Mouse (Mus musculus): ENCODE data around the gene Pml. TPM values are rescaled to one million over a fixed set of nuclear protein-coding genes. Genes with fewer than 3 reads are reported as not detected.

The Pml gene
- polyA plus RNA-seq, 1 experiment from 2014 or later = 16.1 TPM

- Histone ChIP-seq H3K36me3 (peaks cover 74% of the 10 kb centered on the region), H3K9me3 (no peaks in the 10 kb centered on the region), H3K4me2 (no peak overlapping the region), H3K4me3 (replicated peaks) (no peak overlapping the region), H3K27ac (peak overlapping the region; percentile 72), H3K4me1 (replicated peaks) (peaks cover 16% of the 10 kb centered on the region), H3K9ac (replicated peaks) (no peak overlapping the region), H3K27me3 (no peaks in the 10 kb centered on the region)
- no peak for ATAC-seq (ENCODE audit: insufficient number of reproducible peaks, insufficient read depth, low FRiP score, low TSS enrichment, low read depth)
- WGBS = 61% methylated on average over 5 of the region's 5 CpGs
Observed at GRCm38 (mm10) chr9:58232374-58232773, 17.2 kb downstream of the Pml start.

DNA sequence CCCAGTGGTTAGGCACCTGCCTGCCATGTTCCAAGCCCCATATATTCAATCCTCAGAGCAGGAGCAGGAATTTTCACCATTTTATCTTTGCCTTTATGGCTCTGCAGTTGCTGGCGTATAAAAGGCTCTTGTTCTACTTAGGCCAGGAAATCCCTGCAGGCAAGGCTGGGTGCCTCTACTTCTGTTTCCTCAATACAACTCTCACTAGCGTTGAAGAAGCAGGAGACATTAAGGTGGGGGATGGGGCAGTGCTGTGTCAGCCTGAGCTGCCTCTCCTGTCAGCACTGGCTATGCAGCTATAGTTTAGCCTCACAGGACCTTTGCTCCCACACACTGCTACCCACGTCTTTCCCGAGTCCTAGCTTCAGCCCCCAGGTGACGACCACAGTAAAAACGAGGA lies 17.8 kb downstream of the Pml start:
- H3K4me2 ChIP-seq = no peak overlapping the region
- peaks cover 79% of the 10 kb centered on the region for H3K36me3 ChIP-seq
- peaks cover 16% of the 10 kb centered on the region for H3K4me1 ChIP-seq (replicated peaks)
- H3K27ac ChIP-seq = peak overlapping the region; percentile 72
- H3K4me3 ChIP-seq (replicated peaks) = no peak overlapping the region
- H3K9ac ChIP-seq (replicated peaks) = no peak overlapping the region
- H3K27me3 ChIP-seq = no peaks in the 10 kb centered on the region
- 49% methylated on average over 6 of the region's 6 CpGs for WGBS
- H3K9me3 ChIP-seq = no peaks in the 10 kb centered on the region
- ATAC-seq (ENCODE audit: insufficient number of reproducible peaks, insufficient read depth, low FRiP score, low TSS enrichment, low read depth) = 0 out of 2 replicates have a peak, but pooled peaks have one; percentile 20

DNA sequence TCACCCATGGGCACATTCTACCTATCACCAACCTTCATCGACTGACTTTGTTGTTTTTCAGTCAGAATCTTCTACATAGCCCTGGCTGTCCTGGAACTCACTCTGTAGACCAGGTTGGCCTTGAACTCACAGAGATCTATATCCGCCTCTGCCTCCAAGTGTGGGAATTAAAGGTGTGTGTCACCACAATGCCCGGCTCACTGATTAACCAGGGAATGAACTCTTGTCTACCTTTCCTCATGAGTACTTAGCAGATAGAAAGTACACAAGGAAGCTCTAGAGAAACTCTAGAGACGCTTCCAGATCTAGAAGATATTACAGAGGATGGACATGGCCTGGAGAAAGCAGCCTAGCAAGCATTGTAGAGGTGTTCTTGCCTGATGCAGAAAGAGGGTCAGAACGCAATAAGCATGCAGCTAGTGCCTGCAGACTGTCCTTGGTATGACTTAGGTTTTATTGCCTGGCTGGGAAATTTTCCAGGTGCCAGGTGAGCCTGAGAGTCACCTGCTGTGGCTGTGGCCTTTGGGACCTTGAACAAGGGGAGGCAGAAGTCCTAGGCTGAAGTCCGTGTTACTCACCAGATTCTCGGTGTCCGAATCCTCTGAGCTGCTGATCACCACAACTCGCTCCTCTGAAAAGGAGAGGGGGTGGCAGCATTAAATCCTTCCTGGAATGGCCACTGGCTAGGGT lies 20.7 kb downstream of the Pml start:
- Histone ChIP-seq H3K4me1 (replicated peaks) (peaks cover 16% of the 10 kb centered on the region), H3K4me2 (no peak overlapping the region), H3K9me3 (no peaks in the 10 kb centered on the region), H3K27ac (no peak overlapping the region), H3K4me3 (replicated peaks) (no peak overlapping the region), H3K9ac (replicated peaks) (no peak overlapping the region), H3K36me3 (peaks cover 91% of the 10 kb centered on the region), H3K27me3 (no peaks in the 10 kb centered on the region)
- 92% methylated on average over 9 of the region's 9 CpGs for WGBS
- no peak for ATAC-seq (ENCODE audit: insufficient number of reproducible peaks, insufficient read depth, low FRiP score, low TSS enrichment, low read depth)

DNA sequence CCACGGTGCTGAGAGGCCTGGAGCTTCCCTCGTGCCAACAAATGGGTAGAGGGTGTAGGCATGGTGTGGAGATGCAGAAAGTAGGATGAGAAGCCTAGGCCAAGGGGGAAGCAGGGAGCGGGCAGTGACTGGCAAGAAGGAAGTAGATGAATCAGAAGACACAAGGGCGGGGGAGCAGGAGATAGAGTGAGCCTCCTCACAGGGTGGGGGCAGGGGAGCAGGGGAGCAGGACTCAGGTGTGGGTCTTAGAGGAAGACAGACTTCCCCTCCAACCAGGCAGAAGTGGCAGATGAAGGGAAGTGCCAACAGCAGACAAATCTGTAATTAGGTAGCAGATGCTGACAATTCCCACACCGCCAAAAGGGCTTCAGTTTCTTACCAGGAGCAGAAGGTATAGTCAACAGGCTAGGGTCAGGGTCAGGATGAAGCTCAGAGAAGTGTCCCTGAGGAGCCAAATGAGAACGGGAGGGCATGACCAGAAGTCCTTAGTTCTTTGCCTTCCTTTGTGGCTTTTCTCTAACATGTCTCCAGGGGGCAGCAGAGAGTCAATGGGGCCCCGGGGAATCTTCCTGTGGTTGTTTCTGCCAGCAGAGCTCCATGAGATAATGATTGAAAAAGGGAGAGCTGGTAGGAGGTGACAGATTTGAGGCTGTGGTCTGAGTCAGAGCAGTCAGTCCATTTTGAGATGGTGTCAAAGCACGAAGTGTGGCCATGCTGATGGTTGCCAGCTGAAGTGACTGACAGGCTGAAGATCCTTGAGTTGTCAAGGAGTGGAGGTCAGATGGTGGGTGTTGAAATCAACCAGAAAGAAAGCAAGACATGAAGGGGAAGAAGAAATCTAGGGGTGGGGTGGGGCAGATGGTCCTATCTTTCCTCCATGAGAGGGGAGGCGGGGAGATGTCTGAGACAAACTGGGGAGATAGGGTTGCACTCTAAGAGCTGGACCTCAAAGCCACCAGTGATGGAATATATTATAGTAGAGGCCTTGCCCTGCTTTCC lies 23.4 kb downstream of the Pml start:
- no peak for ATAC-seq (ENCODE audit: insufficient number of reproducible peaks, insufficient read depth, low FRiP score, low TSS enrichment, low read depth)
- Histone ChIP-seq H3K27ac (no peak overlapping the region), H3K4me1 (replicated peaks) (no peaks in the 10 kb centered on the region), H3K36me3 (peaks cover 86% of the 10 kb centered on the region), H3K9me3 (no peaks in the 10 kb centered on the region), H3K9ac (replicated peaks) (no peak overlapping the region), H3K4me2 (no peak overlapping the region), H3K27me3 (no peaks in the 10 kb centered on the region), H3K4me3 (replicated peaks) (no peak overlapping the region)
- 63% methylated on average over 9 of the region's 9 CpGs for WGBS

DNA sequence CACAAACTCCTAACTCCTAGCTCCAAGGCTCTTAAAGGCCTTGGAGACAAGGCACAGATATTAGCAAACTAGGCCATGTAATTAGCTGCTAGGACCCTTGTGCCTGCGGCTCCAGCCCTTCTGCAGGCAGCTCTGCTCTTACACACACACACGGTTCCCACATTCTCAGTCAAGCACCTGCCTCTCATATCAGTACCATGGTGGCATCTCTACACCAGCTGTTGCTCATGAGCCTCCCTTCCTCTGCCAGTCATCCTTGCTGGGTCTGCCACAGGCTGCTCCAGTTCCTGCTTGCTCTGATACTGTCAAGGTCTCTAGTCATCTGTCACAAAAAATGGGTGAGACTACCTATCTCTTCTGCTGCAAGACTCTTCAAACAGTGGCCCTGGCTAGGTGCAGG lies 25.2 kb downstream of the Pml start:
- peaks cover 87% of the 10 kb centered on the region for H3K36me3 ChIP-seq
- 90% methylated on average over 2 of the region's 2 CpGs for WGBS
- no peaks in the 10 kb centered on the region for H3K9me3 ChIP-seq
- no peak overlapping the region for H3K27ac ChIP-seq
- no peak overlapping the region for H3K9ac ChIP-seq (replicated peaks)
- H3K4me2 ChIP-seq = no peak overlapping the region
- H3K4me1 ChIP-seq (replicated peaks) = 0 out of 2 replicates have a peak, but pooled peaks cover 2% of the 10 kb centered on the region
- ATAC-seq (ENCODE audit: insufficient number of reproducible peaks, insufficient read depth, low FRiP score, low TSS enrichment, low read depth) = no peak
- H3K4me3 ChIP-seq (replicated peaks) = no peak overlapping the region
- no peaks in the 10 kb centered on the region for H3K27me3 ChIP-seq

DNA sequence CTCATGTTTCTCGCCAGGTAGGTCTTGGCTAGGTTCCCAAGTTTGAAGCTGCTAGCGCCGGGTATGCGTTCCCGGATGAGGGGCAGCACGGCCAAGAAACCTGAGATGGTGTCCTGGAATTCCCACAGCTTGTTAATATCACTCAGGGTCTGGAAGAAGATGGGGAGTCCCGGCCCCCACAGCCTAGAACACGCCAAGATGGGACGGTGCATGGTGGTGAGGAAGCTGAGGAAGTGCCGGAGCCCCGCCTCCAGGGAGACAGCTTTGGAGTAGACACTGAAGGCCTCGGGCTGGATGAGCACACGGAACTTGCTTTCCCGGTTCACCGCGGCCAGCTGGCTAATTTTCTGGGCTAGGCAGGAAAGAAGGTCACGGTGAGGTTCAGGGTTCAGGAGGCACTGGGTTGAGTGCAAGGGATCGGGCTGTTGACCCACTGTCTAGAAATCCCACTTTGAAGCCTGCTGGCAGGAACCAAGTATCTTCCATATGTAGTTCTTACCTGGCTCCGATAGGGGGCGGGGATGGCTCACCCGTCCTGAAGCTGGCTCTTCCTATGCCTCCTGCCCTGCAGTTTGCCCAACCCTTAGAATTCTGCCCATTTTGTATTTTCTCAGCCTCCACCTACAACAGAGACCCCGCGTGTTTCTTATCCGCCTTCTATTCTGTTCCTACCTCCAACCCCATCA lies 29.2 kb downstream of the Pml start:
- H3K27ac ChIP-seq = no peak overlapping the region
- WGBS = 69% methylated on average over 24 of the region's 24 CpGs
- H3K27me3 ChIP-seq = no peaks in the 10 kb centered on the region
- no peak for ATAC-seq (ENCODE audit: insufficient number of reproducible peaks, insufficient read depth, low FRiP score, low TSS enrichment, low read depth)
- no peak overlapping the region for H3K4me3 ChIP-seq (replicated peaks)
- no peak overlapping the region for H3K4me2 ChIP-seq
- no peak overlapping the region for H3K9ac ChIP-seq (replicated peaks)
- H3K4me1 ChIP-seq (replicated peaks) = peaks cover 6% of the 10 kb centered on the region; the same call in 1 of the 2 replicates
- peaks cover 57% of the 10 kb centered on the region for H3K36me3 ChIP-seq
- H3K9me3 ChIP-seq = no peaks in the 10 kb centered on the region

DNA sequence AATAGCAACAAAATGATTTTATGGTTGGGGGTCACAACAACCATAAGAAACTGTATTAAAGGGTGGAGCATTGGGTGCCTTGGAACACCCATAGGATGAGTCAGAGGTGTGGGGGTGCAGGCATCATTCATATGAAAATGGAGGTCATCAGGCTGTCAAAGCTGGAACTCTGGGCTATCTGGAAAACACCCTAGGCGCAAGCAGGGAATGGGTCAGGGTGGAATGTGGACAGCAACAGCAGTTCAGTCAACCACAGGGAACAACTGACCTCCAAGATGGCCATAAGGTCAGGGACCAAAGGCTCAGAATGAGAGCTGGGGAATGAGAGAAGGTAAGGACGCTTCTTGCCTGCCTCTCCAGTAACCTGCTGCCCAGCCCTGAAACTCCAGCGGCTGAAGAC lies 31.0 kb downstream of the Pml start:
- peaks cover 43% of the 10 kb centered on the region for H3K36me3 ChIP-seq
- H3K27me3 ChIP-seq = no peaks in the 10 kb centered on the region
- H3K4me2 ChIP-seq = no peak overlapping the region
- H3K4me3 ChIP-seq (replicated peaks) = no peak overlapping the region
- H3K4me1 ChIP-seq (replicated peaks) = peaks cover 19% of the 10 kb centered on the region
- no peaks in the 10 kb centered on the region for H3K9me3 ChIP-seq
- no peak for ATAC-seq (ENCODE audit: insufficient number of reproducible peaks, insufficient read depth, low FRiP score, low TSS enrichment, low read depth)
- H3K27ac ChIP-seq = no peak overlapping the region
- WGBS = 85% methylated on average over 3 of the region's 3 CpGs
- no peak overlapping the region for H3K9ac ChIP-seq (replicated peaks)

GRCm38 (mm10) chr9:58216402-58216801 lies 33.2 kb downstream of the Pml start:
- Histone ChIP-seq H3K9me3 (no peaks in the 10 kb centered on the region), H3K27me3 (peaks cover 8% of the 10 kb centered on the region), H3K4me3 (replicated peaks) (no peak overlapping the region), H3K9ac (replicated peaks) (no peak overlapping the region), H3K4me2 (no peak overlapping the region), H3K36me3 (peaks cover 25% of the 10 kb centered on the region), H3K4me1 (replicated peaks) (peaks cover 22% of the 10 kb centered on the region), H3K27ac (no peak overlapping the region)
- ATAC-seq (ENCODE audit: insufficient number of reproducible peaks, insufficient read depth, low FRiP score, low TSS enrichment, low read depth) = no peak
- 57% methylated on average over 6 of the region's 6 CpGs for WGBS

DNA sequence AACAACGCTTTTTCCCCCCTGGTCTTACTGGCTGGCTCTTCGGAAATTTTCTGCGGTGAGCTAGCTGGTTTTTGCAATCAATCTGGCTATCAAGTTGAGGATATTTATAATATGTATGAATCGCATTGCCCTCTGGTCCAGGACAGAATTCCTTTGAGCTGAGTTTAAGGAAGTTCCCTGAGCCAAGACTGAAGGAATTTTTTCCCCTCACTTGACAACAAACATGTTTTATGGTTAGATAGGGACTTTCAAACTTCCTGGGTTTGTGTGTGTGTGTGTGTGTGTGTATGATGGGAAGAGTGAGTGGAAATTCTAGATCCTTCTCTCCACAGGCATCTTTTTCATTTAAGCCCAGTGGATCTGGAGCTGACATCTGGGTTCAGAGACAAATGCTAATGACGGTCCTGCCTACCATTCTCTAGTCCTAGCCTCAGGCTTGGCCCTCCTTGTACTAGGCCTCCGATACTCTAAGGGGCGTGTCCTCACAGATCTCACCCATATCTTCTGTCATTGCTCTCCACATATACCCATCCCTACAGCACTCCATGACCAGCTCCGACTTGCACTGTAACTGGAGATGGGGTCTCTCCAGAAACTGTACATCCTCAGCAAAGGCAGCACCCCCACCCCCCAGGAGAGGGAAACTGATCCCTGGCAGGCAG lies 34.9 kb downstream of the Pml start:
- no peak overlapping the region for H3K4me2 ChIP-seq
- H3K27ac ChIP-seq = no peak overlapping the region
- no peak overlapping the region for H3K9ac ChIP-seq (replicated peaks)
- peaks cover 19% of the 10 kb centered on the region for H3K4me1 ChIP-seq (replicated peaks)
- WGBS = 63% methylated on average over 8 of the region's 8 CpGs
- ATAC-seq (ENCODE audit: insufficient number of reproducible peaks, insufficient read depth, low FRiP score, low TSS enrichment, low read depth) = 0 out of 2 replicates have a peak, but pooled peaks have one; percentile 23
- H3K4me3 ChIP-seq (replicated peaks) = no peak overlapping the region
- H3K36me3 ChIP-seq = peaks cover 11% of the 10 kb centered on the region
- H3K27me3 ChIP-seq = peaks cover 8% of the 10 kb centered on the region
- no peaks in the 10 kb centered on the region for H3K9me3 ChIP-seq

GRCm38 (mm10) chr9:58213865-58214264 lies 35.7 kb downstream of the Pml start:
- peaks cover 19% of the 10 kb centered on the region for H3K4me1 ChIP-seq (replicated peaks)
- no peak overlapping the region for H3K4me2 ChIP-seq
- no peak overlapping the region for H3K9ac ChIP-seq (replicated peaks)
- peaks cover 3% of the 10 kb centered on the region; the same call in 1 of the 2 replicates for H3K36me3 ChIP-seq
- no peak overlapping the region for H3K4me3 ChIP-seq (replicated peaks)
- H3K9me3 ChIP-seq = no peaks in the 10 kb centered on the region
- no peak overlapping the region for H3K27ac ChIP-seq
- 5% methylated on average over 5 of the region's 5 CpGs for WGBS
- H3K27me3 ChIP-seq = peaks cover 8% of the 10 kb centered on the region
- no peak for ATAC-seq (ENCODE audit: insufficient number of reproducible peaks, insufficient read depth, low FRiP score, low TSS enrichment, low read depth)

Measured in limb, embryonic 12.5 days (tissue).